Mouse (Mus musculus) limb, embryonic 11.5 days (tissue): ENCODE results near the gene Hsd17b14. TPM values are rescaled to one million over a fixed set of nuclear protein-coding genes. Genes with fewer than 3 reads are reported as not detected.

Experiments used
- polyA plus RNA-seq: library from polyadenylated mRNA; unstranded; fragments of >200 nt; fragmentation: Nextera tagmentation; extraction: Ambion mirVana; gene quantifications from 2 replicates; pipeline ENCODE4 v1.2.1, GENCODE M21; 2014

Gene Hsd17b14
- polyA plus RNA-seq, 1 experiment from 2014 or later, result 1.0 TPM

Other genes with a start within 250 kb of the Hsd17b14 start
- 6.7 and 8.9 TPM in 2 replicates for gene Trpm4, start 221.1 kb upstream of the Hsd17b14 start, polyA plus RNA-seq
- 0.52 and 0.83 TPM in 2 replicates for gene Hrc, start 219.6 kb upstream of the Hsd17b14 start, polyA plus RNA-seq
- gene Ppfia3, start 187.9 kb upstream of the Hsd17b14 start, polyA plus RNA-seq, result 5.4 and 6.1 TPM in 2 replicates
- gene Lin7b, start 184.3 kb upstream of the Hsd17b14 start, polyA plus RNA-seq, result 0.43 and 0.89 TPM in 2 replicates
- 87.5 and 93.0 TPM in 2 replicates for gene Snrnp70, start 159.2 kb upstream of the Hsd17b14 start, polyA plus RNA-seq
- gene Kcna7, start 149.2 kb upstream of the Hsd17b14 start, polyA plus RNA-seq, result not detected in 2 replicates
- 3.8 and 4.1 TPM in 2 replicates for gene Ntf5, start 141.2 kb upstream of the Hsd17b14 start, polyA plus RNA-seq
- not detected in 2 replicates for gene Lhb, start 134.1 kb upstream of the Hsd17b14 start, polyA plus RNA-seq
- gene Gys1, start 120.0 kb upstream of the Hsd17b14 start, polyA plus RNA-seq, result 39.1 and 41.8 TPM in 2 replicates
- gene Ruvbl2, start 116.8 kb upstream of the Hsd17b14 start, polyA plus RNA-seq, result 184 and 187 TPM in 2 replicates
- 4,688 and 5,046 TPM in 2 replicates for gene Ftl1, start 95.0 kb upstream of the Hsd17b14 start, polyA plus RNA-seq
- gene Bax, start 88.0 kb upstream of the Hsd17b14 start, polyA plus RNA-seq, result 186 and 191 TPM in 2 replicates
- gene Tulp2, start 73.0 kb upstream of the Hsd17b14 start, polyA plus RNA-seq, result 1.1 and 1.5 TPM in 2 replicates
- gene Gm45808, start 68.1 kb upstream of the Hsd17b14 start, polyA plus RNA-seq, result not detected in 2 replicates
- 3.3 and 4.3 TPM in 2 replicates for gene Dhdh, start 66.1 kb upstream of the Hsd17b14 start, polyA plus RNA-seq
- 116 and 122 TPM in 2 replicates for gene Nucb1, start 44.5 kb upstream of the Hsd17b14 start, polyA plus RNA-seq
- gene Ppp1r15a, start 28.6 kb upstream of the Hsd17b14 start, polyA plus RNA-seq, result 19.5 and 21.9 TPM in 2 replicates
- 0.52 and 0.64 TPM in 2 replicates for gene Plekha4, start 28.6 kb upstream of the Hsd17b14 start, polyA plus RNA-seq
- 50.7 and 54.2 TPM in 2 replicates for gene Bcat2, start 15.3 kb downstream of the Hsd17b14 start, polyA plus RNA-seq
- not detected in 2 replicates for gene Fgf21, start 60.6 kb downstream of the Hsd17b14 start, polyA plus RNA-seq
- gene Fut1, start 62.4 kb downstream of the Hsd17b14 start, polyA plus RNA-seq, result 0.07 TPM in 1 of 2 replicates, not detected in the other
- not detected in 2 replicates for gene Izumo1, start 66.9 kb downstream of the Hsd17b14 start, polyA plus RNA-seq
- 5.8 and 6.4 TPM in 2 replicates for gene Rasip1, start 72.6 kb downstream of the Hsd17b14 start, polyA plus RNA-seq
- gene Mamstr, start 85.1 kb downstream of the Hsd17b14 start, polyA plus RNA-seq, result 2.8 and 5.1 TPM in 2 replicates
- 0.12 and 0.28 TPM in 2 replicates for gene Fut2, start 111.5 kb downstream of the Hsd17b14 start, polyA plus RNA-seq
- gene Ntn5, start 129.1 kb downstream of the Hsd17b14 start, polyA plus RNA-seq, result 0.24 and 0.44 TPM in 2 replicates
- 0.11 and 0.37 TPM in 2 replicates for gene Sec1, start 139.5 kb downstream of the Hsd17b14 start, polyA plus RNA-seq
- gene Car11, start 144.9 kb downstream of the Hsd17b14 start, polyA plus RNA-seq, result 5.1 and 5.5 TPM in 2 replicates
- 4.2 and 4.9 TPM in 2 replicates for gene Dbp, start 150.2 kb downstream of the Hsd17b14 start, polyA plus RNA-seq
- 1,181 and 1,244 TPM in 2 replicates for gene Rpl18, start 160.6 kb downstream of the Hsd17b14 start, polyA plus RNA-seq
- gene Sphk2, start 163.1 kb downstream of the Hsd17b14 start, polyA plus RNA-seq, result 28.4 and 28.5 TPM in 2 replicates
- 0.65 and 0.82 TPM in 2 replicates for gene Fam83e, start 166.3 kb downstream of the Hsd17b14 start, polyA plus RNA-seq
- not detected in 2 replicates for gene Spaca4, start 170.9 kb downstream of the Hsd17b14 start, polyA plus RNA-seq
- 3.6 and 4.6 TPM in 2 replicates for gene Lmtk3, start 228.8 kb downstream of the Hsd17b14 start, polyA plus RNA-seq
- 0.77 and 3.2 TPM in 2 replicates for gene Sult2b1, start 229.8 kb downstream of the Hsd17b14 start, polyA plus RNA-seq